Mouse (Mus musculus) granulocyte monocyte progenitor cell, adult 5-6 weeks (primary cell): Measurements from ENCODE around the gene Ralbp1. TPM values are rescaled to one million over a fixed set of nuclear protein-coding genes. Genes with fewer than 3 reads are reported as not detected.

ENCODE experiments used
- ATAC-seq: replicated peaks from 2 replicates; pipeline ENCODE4 v1.8.0; 2016; ENCODE audit warnings: mild to moderate bottlenecking, moderate TSS enrichment, inconsistent platforms; ENCODE audit not compliant: poor library complexity, severe bottlenecking
- total RNA-seq, 2 experiments: library from RNA; stranded (forward) in 1 of 2; stranded (reverse) in 1 of 2; fragments of 200-712, 200-1000 nt in 1 of 2; fragments of >200 nt in 1 of 2; fragmentation: Nextera tagmentation in 1 of 2; gene quantifications; 2 replicates each; pipeline ENCODE4 v1.2.3; 2014 to 2017

The Ralbp1 gene
- total RNA-seq, 2 experiments from 2014 or later: 40.5 to 71.5 TPM

DNA sequence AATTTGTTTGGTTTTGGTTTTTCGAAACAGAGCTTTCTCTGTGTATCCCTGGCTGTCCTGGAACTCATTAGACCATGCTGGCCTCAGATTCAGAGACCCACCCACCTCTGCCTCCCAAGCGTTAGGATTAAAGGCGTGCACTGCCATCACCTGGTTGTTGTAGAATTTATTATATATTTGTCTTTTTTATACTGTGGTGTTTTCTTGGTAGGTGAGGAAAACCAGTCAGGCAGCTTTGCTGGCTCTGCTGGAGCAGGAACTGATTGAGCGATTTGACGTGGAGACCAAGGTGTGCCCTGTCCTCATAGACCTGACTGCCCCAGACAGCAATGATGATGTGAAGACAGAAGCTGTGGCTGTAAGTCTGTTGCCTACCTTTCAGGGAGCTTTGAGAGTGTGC, 74.6 kb downstream of the Ralbp1 start:
- ATAC-seq: no peak

GRCm38 (mm10) chr17:65806416-65806815, 79.2 kb downstream of the Ralbp1 start:
- ATAC-seq: no peak

- ATAC-seq: no peak
These were observed 79.6 kb downstream of the Ralbp1 start for GRCm38 (mm10) chr17:65805966-65806365.

- ATAC-seq: no peak
These were observed 83.6 kb downstream of the Ralbp1 start for GRCm38 (mm10) chr17:65802026-65802425.

GRCm38 (mm10) chr17:65800451-65800850, 85.1 kb downstream of the Ralbp1 start:
- ATAC-seq: no peak

DNA sequence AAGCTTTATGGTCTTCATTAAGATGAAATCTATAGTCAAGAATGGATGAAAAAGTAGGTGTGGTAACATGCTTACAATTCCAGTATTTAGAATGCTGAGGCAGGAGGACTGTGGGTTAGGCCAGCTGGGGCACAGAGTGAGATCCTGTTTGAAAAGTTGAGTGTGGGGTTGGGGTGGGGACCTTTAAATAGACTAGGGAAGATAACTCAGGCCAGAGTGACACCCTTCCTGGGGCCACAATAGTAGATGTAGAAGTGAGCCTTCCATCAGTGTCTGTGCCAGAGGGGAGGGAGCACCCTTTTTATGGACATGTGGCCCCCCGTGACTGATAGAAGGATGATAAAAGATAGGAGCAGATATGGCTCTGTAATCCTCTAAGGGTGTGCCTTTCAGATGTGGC, 86.2 kb downstream of the Ralbp1 start:
- ATAC-seq: no peak

GRCm38 (mm10) chr17:65798446-65798845, 87.2 kb downstream of the Ralbp1 start:
- no peak; the same call in 1 of the 2 replicates for ATAC-seq

Other genes starting within 250 kb of the Ralbp1 start
- not detected in 2 replicates for gene Txndc2, start 243.6 kb downstream of the Ralbp1 start, total RNA-seq (2014; fragmentation: Nextera tagmentation)
- gene Txndc2, start 243.6 kb downstream of the Ralbp1 start, total RNA-seq (2017): not detected in 2 replicates
- 48.3 and 56.7 TPM in 2 replicates for gene Rab31, start 113.0 kb downstream of the Ralbp1 start, total RNA-seq (2014; fragmentation: Nextera tagmentation)
- gene Rab31, start 113.0 kb downstream of the Ralbp1 start, total RNA-seq (2017): 73.6 and 82.1 TPM in 2 replicates
- 76.3 and 77.3 TPM in 2 replicates for gene Ppp4r1, start 103.2 kb downstream of the Ralbp1 start, total RNA-seq (2014; fragmentation: Nextera tagmentation)
- 42.0 and 101 TPM in 2 replicates for gene Ppp4r1, start 103.2 kb downstream of the Ralbp1 start, total RNA-seq (2017)
- gene Twsg1, start 65.4 kb upstream of the Ralbp1 start, total RNA-seq (2014; fragmentation: Nextera tagmentation): 13.2 and 28.0 TPM in 2 replicates
- 10.5 and 10.8 TPM in 2 replicates for gene Twsg1, start 65.4 kb upstream of the Ralbp1 start, total RNA-seq (2017)
- 63.2 and 66.1 TPM in 2 replicates for gene Ankrd12, start 191.3 kb upstream of the Ralbp1 start, total RNA-seq (2014; fragmentation: Nextera tagmentation)
- gene Ankrd12, start 191.3 kb upstream of the Ralbp1 start, total RNA-seq (2017): 44.9 and 62.0 TPM in 2 replicates
- gene Ndufv2, start 215.8 kb upstream of the Ralbp1 start, total RNA-seq (2014; fragmentation: Nextera tagmentation): 203 and 207 TPM in 2 replicates
- gene Ndufv2, start 215.8 kb upstream of the Ralbp1 start, total RNA-seq (2017): 229 and 314 TPM in 2 replicates
- gene Washc1, start 225.7 kb upstream of the Ralbp1 start, total RNA-seq (2014; fragmentation: Nextera tagmentation): 19.3 and 28.6 TPM in 2 replicates
- gene Washc1, start 225.7 kb upstream of the Ralbp1 start, total RNA-seq (2017): 22.5 and 25.5 TPM in 2 replicates
- gene Ddx11, start 237.7 kb upstream of the Ralbp1 start, total RNA-seq (2014; fragmentation: Nextera tagmentation): 21.8 and 28.2 TPM in 2 replicates
- gene Ddx11, start 237.7 kb upstream of the Ralbp1 start, total RNA-seq (2017): 21.5 and 24.0 TPM in 2 replicates